Mouse (Mus musculus): ENCODE measurements at regions not wholly inside any gene's neighbourhood (a gene's known extent, or its start where the extent isn't known, plus 50 kb on each side); places are given as distances from the start of the nearest gene placed in this dataset.

- Histone ChIP-seq H3K27me3 (ENCODE audit: control insufficient read depth, insufficient read depth, insufficient read length) (no peaks in the 10 kb centered on the region), H3K36me3 (ENCODE audit: control insufficient read depth, insufficient read depth) (no peaks in the 10 kb centered on the region)
- TF ChIP-seq CEBPB (IDR thresholded peaks at IDR 0.05; ENCODE audit: low read depth) = no peak
- no peak for TF ChIP-seq MYOD1 (IDR thresholded peaks at IDR 0.05; ENCODE audit: control insufficient read depth, insufficient read length, low read depth)
- no peak for TF ChIP-seq CTCF (IDR thresholded peaks at IDR 0.05; ENCODE audit: control insufficient read depth, insufficient read depth, insufficient read length)
- no peak for TF ChIP-seq FOSL1 (IDR thresholded peaks at IDR 0.05; ENCODE audit: insufficient read depth, low read length, poor library complexity, severe bottlenecking)
- TF ChIP-seq USF1 (IDR thresholded peaks at IDR 0.05; ENCODE audit: low read depth) = no peak
Observed at GRCm38 (mm10) chr1:35393550-35394118, 543.9 kb downstream of the Plekhb2 start.

GRCm38 (mm10) chr1:35400674-35401359, 551.0 kb downstream of the Plekhb2 start:
- Histone ChIP-seq H3K79me2 (ENCODE audit: control insufficient read depth, insufficient read depth) (no peaks in the 10 kb centered on the region), H3K36me3 (ENCODE audit: control insufficient read depth, insufficient read depth) (no peaks in the 10 kb centered on the region), H3K27me3 (ENCODE audit: control insufficient read depth, insufficient read depth, insufficient read length) (no peaks in the 10 kb centered on the region), H3ac (ENCODE audit: control insufficient read depth, insufficient read length, low read depth) (no peak overlapping the region), H3K79me3 (ENCODE audit: low read depth) (no peaks in the 10 kb centered on the region), H3K4me3 (ENCODE audit: insufficient read depth, poor library complexity, severe bottlenecking) (no peak overlapping the region)
- TF ChIP-seq MYOG (IDR thresholded peaks at IDR 0.05; ENCODE audit: control insufficient read depth, extremely low read depth, insufficient read length) (no peak), MYOD1 (IDR thresholded peaks at IDR 0.05; ENCODE audit: control insufficient read depth, insufficient read length, low read depth) (no peak), USF1 (IDR thresholded peaks at IDR 0.05; ENCODE audit: low read depth) (no peak), MAX (IDR thresholded peaks at IDR 0.05) (no peak), CTCF (IDR thresholded peaks at IDR 0.05; ENCODE audit: control insufficient read depth, insufficient read depth, insufficient read length) (no peak), FOSL1 (IDR thresholded peaks at IDR 0.05; ENCODE audit: insufficient read depth, low read length, poor library complexity, severe bottlenecking) (no peak), CEBPB (IDR thresholded peaks at IDR 0.05; ENCODE audit: low read depth) (no peak)

More at GRCm38 (mm10) chr1:35393550-35394118, 543.9 kb downstream of the Plekhb2 start:
- no peaks in the 10 kb centered on the region for H3K79me3 ChIP-seq (ENCODE audit: low read depth)
- H3ac ChIP-seq (ENCODE audit: control insufficient read depth, insufficient read length, low read depth) = no peak overlapping the region
- H3K79me2 ChIP-seq (ENCODE audit: control insufficient read depth, insufficient read depth) = no peaks in the 10 kb centered on the region
- H3K4me3 ChIP-seq (ENCODE audit: insufficient read depth, poor library complexity, severe bottlenecking) = no peak overlapping the region

- no peaks in the 10 kb centered on the region for H3K79me2 ChIP-seq (ENCODE audit: control insufficient read depth, insufficient read depth)
- H3K4me3 ChIP-seq (ENCODE audit: insufficient read depth, poor library complexity, severe bottlenecking) = no peak overlapping the region
- no peak overlapping the region for H3ac ChIP-seq (ENCODE audit: control insufficient read depth, insufficient read length, low read depth)
- no peaks in the 10 kb centered on the region for H3K27me3 ChIP-seq (ENCODE audit: control insufficient read depth, insufficient read depth, insufficient read length)
- TF ChIP-seq MYOG (IDR thresholded peaks at IDR 0.05; ENCODE audit: control insufficient read depth, extremely low read depth, insufficient read length) (no peak), MAX (IDR thresholded peaks at IDR 0.05) (no peak), CEBPB (IDR thresholded peaks at IDR 0.05; ENCODE audit: low read depth) (no peak), FOSL1 (IDR thresholded peaks at IDR 0.05; ENCODE audit: insufficient read depth, low read length, poor library complexity, severe bottlenecking) (no peak), USF1 (IDR thresholded peaks at IDR 0.05; ENCODE audit: low read depth) (no peak), CTCF (IDR thresholded peaks at IDR 0.05; ENCODE audit: control insufficient read depth, insufficient read depth, insufficient read length) (no peak), MYOD1 (IDR thresholded peaks at IDR 0.05; ENCODE audit: control insufficient read depth, insufficient read length, low read depth) (no peak)
- no peaks in the 10 kb centered on the region for H3K79me3 ChIP-seq (ENCODE audit: low read depth)
- H3K36me3 ChIP-seq (ENCODE audit: control insufficient read depth, insufficient read depth) = no peaks in the 10 kb centered on the region
Observed at GRCm38 (mm10) chr1:35402995-35403394, 553.2 kb downstream of the Plekhb2 start.

- H3K4me3 ChIP-seq (ENCODE audit: insufficient read depth, poor library complexity, severe bottlenecking) = no peak overlapping the region
- H3ac ChIP-seq (ENCODE audit: control insufficient read depth, insufficient read length, low read depth) = no peak overlapping the region
- H3K27me3 ChIP-seq (ENCODE audit: control insufficient read depth, insufficient read depth, insufficient read length) = no peaks in the 10 kb centered on the region
- H3K79me2 ChIP-seq (ENCODE audit: control insufficient read depth, insufficient read depth) = no peaks in the 10 kb centered on the region
- H3K36me3 ChIP-seq (ENCODE audit: control insufficient read depth, insufficient read depth) = no peaks in the 10 kb centered on the region
- no peaks in the 10 kb centered on the region for H3K79me3 ChIP-seq (ENCODE audit: low read depth)
- TF ChIP-seq MYOD1 (IDR thresholded peaks at IDR 0.05; ENCODE audit: control insufficient read depth, insufficient read length, low read depth) (no peak), MAX (IDR thresholded peaks at IDR 0.05) (no peak), CEBPB (IDR thresholded peaks at IDR 0.05; ENCODE audit: low read depth) (no peak), MYOG (IDR thresholded peaks at IDR 0.05; ENCODE audit: control insufficient read depth, extremely low read depth, insufficient read length) (no peak), USF1 (IDR thresholded peaks at IDR 0.05; ENCODE audit: low read depth) (no peak), FOSL1 (IDR thresholded peaks at IDR 0.05; ENCODE audit: insufficient read depth, low read length, poor library complexity, severe bottlenecking) (no peak), CTCF (IDR thresholded peaks at IDR 0.05; ENCODE audit: control insufficient read depth, insufficient read depth, insufficient read length) (no peak)
Observed at GRCm38 (mm10) chr1:35405418-35405817, 555.6 kb downstream of the Plekhb2 start.

- Histone ChIP-seq H3K79me3 (ENCODE audit: low read depth) (no peaks in the 10 kb centered on the region), H3K36me3 (ENCODE audit: control insufficient read depth, insufficient read depth) (no peaks in the 10 kb centered on the region), H3K79me2 (ENCODE audit: control insufficient read depth, insufficient read depth) (no peaks in the 10 kb centered on the region), H3K27me3 (ENCODE audit: control insufficient read depth, insufficient read depth, insufficient read length) (no peaks in the 10 kb centered on the region), H3K4me3 (ENCODE audit: insufficient read depth, poor library complexity, severe bottlenecking) (no peak overlapping the region), H3ac (ENCODE audit: control insufficient read depth, insufficient read length, low read depth) (no peak overlapping the region)
- TF ChIP-seq MAX (IDR thresholded peaks at IDR 0.05) (no peak), CEBPB (IDR thresholded peaks at IDR 0.05; ENCODE audit: low read depth) (no peak), MYOD1 (IDR thresholded peaks at IDR 0.05; ENCODE audit: control insufficient read depth, insufficient read length, low read depth) (no peak), USF1 (IDR thresholded peaks at IDR 0.05; ENCODE audit: low read depth) (no peak), FOSL1 (IDR thresholded peaks at IDR 0.05; ENCODE audit: insufficient read depth, low read length, poor library complexity, severe bottlenecking) (no peak)
Observed at GRCm38 (mm10) chr1:35415646-35416045, 565.9 kb downstream of the Plekhb2 start.

Data from C2C12 (cell line).